18 mouse cellular contexts compared by ENCODE assay signal in the genomic region with DNA sequence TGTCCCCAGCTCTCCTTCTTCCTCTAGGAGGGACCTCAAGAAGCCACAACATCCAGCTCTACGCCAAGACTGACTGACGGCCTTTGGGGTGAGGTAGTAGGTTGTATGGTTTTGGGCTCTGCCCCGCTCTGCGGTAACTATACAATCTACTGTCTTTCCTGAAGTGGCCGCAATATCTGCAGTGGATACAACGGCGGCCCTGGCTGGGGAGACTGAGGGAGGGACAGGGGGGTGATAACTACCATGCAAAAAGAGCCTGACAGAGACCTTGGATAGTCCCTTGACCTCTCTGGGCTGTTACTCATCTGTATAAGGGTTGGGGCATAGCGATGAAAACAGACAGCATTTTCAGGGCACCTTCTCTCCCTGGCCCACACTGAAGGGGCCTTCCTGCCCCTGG. TPM values are rescaled to one million over a fixed set of nuclear protein-coding genes. Genes with fewer than 3 reads are reported as not detected.
DNase-seq lines count a peak whose midpoint lies in the region; ATAC-seq and TF ChIP-seq lines count a peak whose summit lies in the region.
"Had no signal": no experiment of that assay in that cellular context is flagged by ENCODE, and none has a peak within 500 bp of the region (broad histone marks: within the 10 kb centered on the region; RNA-seq: fewer than 3 reads in every experiment).

No protein-coding gene starts in this region.

- no peak for ATAC-seq in hindbrain, embryonic 12.5 days (ENCODE audit: low FRiP score)
- ATAC-seq in liver, embryonic 11.5 days (replicated peaks; ENCODE audit: low FRiP score): no peak
- no peak for ATAC-seq in neural tube, embryonic 15.5 days (ENCODE audit: low FRiP score)
- ATAC-seq: forebrain, embryonic 13.5 days; hindbrain, embryonic 16.5 days; intestine, postnatal 0 days; liver, embryonic 12.5 days; midbrain, embryonic 16.5 days had no signal

- TF ChIP-seq CTCF in liver, adult 2 months (IDR thresholded peaks at IDR 0.05; ENCODE audit: low read depth, low read length): no peak

- no peak for TF ChIP-seq POLR2A in liver, adult 2 months (IDR thresholded peaks at IDR 0.05; ENCODE audit: extremely low read depth, insufficient read depth, low read length)

- peaks cover 25% of the 10 kb centered on the region for H3K4me1 ChIP-seq in hindbrain, embryonic 12.5 days
- H3K4me1 ChIP-seq in hindbrain, embryonic 10.5 days (replicated peaks): peaks cover 23% of the 10 kb centered on the region
- peaks cover 59% of the 10 kb centered on the region for H3K4me1 ChIP-seq in liver, adult 2 months (ENCODE audit: control insufficient read depth, insufficient read depth, low read length)
- H3K4me1 ChIP-seq in liver, embryonic 11.5 days (replicated peaks; ENCODE audit: control insufficient read depth, insufficient read depth, low read length): no peaks in the 10 kb centered on the region
- peaks cover 54% of the 10 kb centered on the region for H3K4me1 ChIP-seq in neural tube, embryonic 15.5 days

- no peaks in the 10 kb centered on the region for H3K79me2 ChIP-seq in liver, adult 2 months (ENCODE audit: control insufficient read depth, insufficient read depth, low read length)

- 96% methylated on average over 8 of the region's 8 CpGs for WGBS in hindbrain, embryonic 12.5 days
- WGBS in hindbrain, embryonic 10.5 days: 89% methylated on average over 8 of the region's 8 CpGs
- 72% methylated on average over 8 of the region's 8 CpGs for WGBS in liver, adult 2 months
- WGBS in liver, embryonic 11.5 days: 76% methylated on average over 8 of the region's 8 CpGs
- 95% methylated on average over 8 of the region's 8 CpGs for WGBS in neural tube, embryonic 15.5 days

- H3K9me3 ChIP-seq in hindbrain, embryonic 12.5 days (replicated peaks): no peaks in the 10 kb centered on the region
- H3K9me3 ChIP-seq in hindbrain, embryonic 10.5 days: no peaks in the 10 kb centered on the region
- no peaks in the 10 kb centered on the region for H3K9me3 ChIP-seq in liver, embryonic 11.5 days (ENCODE audit: control insufficient read depth, low read length)
- H3K9me3 ChIP-seq in neural tube, embryonic 15.5 days (replicated peaks): no peaks in the 10 kb centered on the region
- H3K9me3 ChIP-seq: forebrain, embryonic 13.5 days; limb, embryonic 10.5 days; liver, embryonic 12.5 days had no signal

- no peak overlapping the region for H3K9ac ChIP-seq in hindbrain, embryonic 12.5 days
- peak overlapping the region; percentile 32 for H3K9ac ChIP-seq in liver, adult 2 months (ENCODE audit: low read depth, low read length)
- no peak overlapping the region for H3K9ac ChIP-seq in liver, embryonic 11.5 days (ENCODE audit: low read depth, low read length)
- H3K9ac ChIP-seq in neural tube, embryonic 15.5 days (replicated peaks): no peak overlapping the region
- H3K9ac ChIP-seq: forebrain, embryonic 13.5 days; liver, embryonic 12.5 days; lung, embryonic 14.5 days had no signal

- peak; percentile 12 for DNase-seq in cerebellum, adult 8-10 months
- DNase-seq in cerebellum, adult 9-11 months: no peak
- no peak for DNase-seq in hindbrain, embryonic 10.5 days (ENCODE audit: low spot score)
- no peak for DNase-seq in liver, adult 2 months (ENCODE audit: extremely low read depth, low read depth, low spot score)
- DNase-seq in liver, embryonic 11.5 days (ENCODE audit: low spot score): no peak
- no peak for DNase-seq in urinary bladder, postnatal 25 days (ENCODE audit: low spot score)
- DNase-seq: B cell, adult 2 months; lung, embryonic 14.5 days; right cerebral cortex, adult 18-20 months had no signal

- H3K4me3 ChIP-seq in hindbrain, embryonic 12.5 days: no peak overlapping the region
- no peak overlapping the region for H3K4me3 ChIP-seq in hindbrain, embryonic 10.5 days
- no peak overlapping the region for H3K4me3 ChIP-seq in liver, adult 2 months (ENCODE audit: insufficient read depth, low read depth, low read length)
- H3K4me3 ChIP-seq in liver, embryonic 11.5 days (ENCODE audit: low read depth, low read length): no peak overlapping the region
- no peak overlapping the region for H3K4me3 ChIP-seq in neural tube, embryonic 15.5 days (replicated peaks)
- H3K4me3 ChIP-seq: erythroblast, embryonic 14.5 days; forebrain, embryonic 13.5 days; limb, embryonic 10.5 days; liver, embryonic 12.5 days had no signal

- H3K27ac ChIP-seq in hindbrain, embryonic 12.5 days: 0 out of 2 replicates have a peak overlapping the region, but pooled peaks have one; percentile 4
- no peak overlapping the region for H3K27ac ChIP-seq in hindbrain, embryonic 10.5 days
- H3K27ac ChIP-seq in liver, adult 2 months (replicated peaks; ENCODE audit: insufficient read depth, low read depth, low read length): peak overlapping the region; percentile 79
- no peak overlapping the region for H3K27ac ChIP-seq in liver, embryonic 11.5 days (ENCODE audit: low read depth, low read length)
- peak overlapping the region; percentile 46 for H3K27ac ChIP-seq in neural tube, embryonic 15.5 days (replicated peaks)
- H3K27ac ChIP-seq: forebrain, embryonic 13.5 days; limb, embryonic 10.5 days; liver, embryonic 12.5 days had no signal

- H3K4me2 ChIP-seq in hindbrain, embryonic 12.5 days (replicated peaks): no peak overlapping the region
- no peak overlapping the region for H3K4me2 ChIP-seq in liver, embryonic 11.5 days
- no peak overlapping the region for H3K4me2 ChIP-seq in neural tube, embryonic 15.5 days
- H3K4me2 ChIP-seq: forebrain, embryonic 13.5 days; liver, embryonic 12.5 days; lung, embryonic 14.5 days had no signal

- peaks cover 55% of the 10 kb centered on the region for H3K36me3 ChIP-seq in hindbrain, embryonic 12.5 days
- H3K36me3 ChIP-seq in hindbrain, embryonic 10.5 days: no peaks in the 10 kb centered on the region
- peaks cover 3% of the 10 kb centered on the region; the same call in 1 of the 2 replicates for H3K36me3 ChIP-seq in liver, adult 2 months (ENCODE audit: control insufficient read depth, insufficient read depth, low read length)
- no peaks in the 10 kb centered on the region for H3K36me3 ChIP-seq in liver, embryonic 11.5 days (ENCODE audit: control insufficient read depth, insufficient read depth, low read length)
- peaks cover 53% of the 10 kb centered on the region for H3K36me3 ChIP-seq in neural tube, embryonic 15.5 days
- H3K36me3 ChIP-seq: limb, embryonic 10.5 days; liver, embryonic 12.5 days had no signal

- H3K27me3 ChIP-seq in hindbrain, embryonic 12.5 days: peaks cover 9% of the 10 kb centered on the region
- H3K27me3 ChIP-seq in hindbrain, embryonic 10.5 days (ENCODE audit: insufficient read depth, poor library complexity, severe bottlenecking): peaks cover 59% of the 10 kb centered on the region
- H3K27me3 ChIP-seq in liver, adult 2 months (ENCODE audit: control insufficient read depth, insufficient read depth, low read length): no peaks in the 10 kb centered on the region
- no peaks in the 10 kb centered on the region for H3K27me3 ChIP-seq in liver, embryonic 11.5 days (replicated peaks; ENCODE audit: control insufficient read depth, insufficient read depth, low read length)
- H3K27me3 ChIP-seq in neural tube, embryonic 15.5 days (replicated peaks): no peaks in the 10 kb centered on the region

RNA-seq across cellular contexts. Expression of gene Ppara, which starts 28.3 kb away (rescaled TPM):
- 1.0 and 1.1 TPM in 2 replicates for polyA plus RNA-seq in hindbrain, embryonic 12.5 days (2016; fragmentation: Nextera tagmentation; extraction: Ambion mirVana)
- 0.24 and 0.62 TPM in 2 replicates for polyA plus RNA-seq in hindbrain, embryonic 10.5 days (2016; fragmentation: Nextera tagmentation; extraction: Ambion mirVana)
- total RNA-seq in liver, adult 2 months (2014; rRNA removed): 184 and 206 TPM in 2 replicates
- 36.2 and 39.8 TPM in 2 replicates for polyA plus RNA-seq in liver, adult 2 months (2012; rRNA removed)
- polyA plus RNA-seq in liver, embryonic 11.5 days (2014; fragmentation: Nextera tagmentation; extraction: Ambion mirVana): 2.5 and 3.4 TPM in 2 replicates
- polyA plus RNA-seq in neural tube, embryonic 15.5 days (2015; fragmentation: Nextera tagmentation; extraction: Ambion mirVana): 1.5 and 2.0 TPM in 2 replicates
- polyA plus RNA-seq: erythroblast, embryonic 14.5 days had no signal

Comparison
In these comparisons a context has a peak if more than half of its experiments do, and no peak if none do; other contexts are left out.
1. H3K27ac ChIP-seq: peak in hindbrain, embryonic 12.5 days (single experiment), liver, adult 2 months (single experiment) and neural tube, embryonic 15.5 days (single experiment); none in hindbrain, embryonic 10.5 days (single experiment) and liver, embryonic 11.5 days (single experiment).